Mouse (Mus musculus) heart, embryonic 16.5 days (tissue): ENCODE measurements around the gene Adh7. TPM values are rescaled to one million over a fixed set of nuclear protein-coding genes. Genes with fewer than 3 reads are reported as not detected.

Source experiments
- ATAC-seq: fragments of 200-750 bp; cut with Nextera tagmentation; replicated peaks from 2 replicates; pipeline ENCODE4 v1.8.0; 2017; ENCODE audit warnings: moderate number of reproducible peaks; ENCODE audit not compliant: insufficient read depth, low FRiP score; ENCODE audit errors: extremely low read depth
- H3K27ac ChIP-seq: fragments of 300-500 bp; sonication (generic); 2 replicates; pipeline ENCODE4 v1.5.1; 2014; ENCODE audit warnings: mild to moderate bottlenecking, low read length, control low read depth, moderate library complexity
- H3K27me3 ChIP-seq: fragments of 300-500 bp; sonication (generic); 2 replicates; pipeline ENCODE4 v1.6.1; 2014; ENCODE audit warnings: low read length, mixed read lengths; ENCODE audit not compliant: control insufficient read depth, insufficient read depth
- H3K36me3 ChIP-seq: fragments of 300-500 bp; sonication (generic); 2 replicates; pipeline ENCODE4 v1.6.1; 2014; ENCODE audit not compliant: control insufficient read depth, insufficient read depth
- H3K4me1 ChIP-seq: fragments of 300-500 bp; sonication (generic); 2 replicates; pipeline ENCODE4 v1.6.1; 2014; ENCODE audit warnings: low read length, mixed read lengths; ENCODE audit not compliant: control insufficient read depth, insufficient read depth
- H3K4me2 ChIP-seq: fragments of 300-500 bp; sonication (generic); 2 replicates; pipeline ENCODE4 v1.6.1; 2014; ENCODE audit warnings: low read depth, mild to moderate bottlenecking, control low read depth, low read length
- H3K4me3 ChIP-seq: fragments of 300-500 bp; sonication (generic); 2 replicates; pipeline ENCODE4 v1.5.1; 2014; ENCODE audit warnings: mild to moderate bottlenecking, control low read depth, low read length
- H3K9ac ChIP-seq: fragments of 300-500 bp; sonication (generic); 2 replicates; pipeline ENCODE4 v1.6.1; 2014; ENCODE audit warnings: low read length, control low read depth
- H3K9me3 ChIP-seq: fragments of 300-500 bp; sonication (generic); replicated peaks from 2 replicates; pipeline ENCODE4 v1.6.1; 2016; ENCODE audit warnings: low read length; ENCODE audit not compliant: control insufficient read depth
- WGBS: fragments of 180-500 bp; shearing (Covaris S2); extraction: QIAGEN DNeasy Blood & Tissue Kit; methylation state at CpG from one replicate; pipeline ENCODE4 v1.1.7; 2014; 5-methylcytosine and 5-hydroxymethylcytosine counted together
- polyA plus RNA-seq: library from polyadenylated mRNA; unstranded; fragments of >200 nt; fragmentation: Nextera tagmentation; extraction: Ambion mirVana; gene quantifications from 2 replicates; pipeline ENCODE4 v1.2.1, GENCODE M21; 2015

The Adh7 gene
- polyA plus RNA-seq, 1 experiment from 2014 or later, result 0.30 TPM

DNA sequence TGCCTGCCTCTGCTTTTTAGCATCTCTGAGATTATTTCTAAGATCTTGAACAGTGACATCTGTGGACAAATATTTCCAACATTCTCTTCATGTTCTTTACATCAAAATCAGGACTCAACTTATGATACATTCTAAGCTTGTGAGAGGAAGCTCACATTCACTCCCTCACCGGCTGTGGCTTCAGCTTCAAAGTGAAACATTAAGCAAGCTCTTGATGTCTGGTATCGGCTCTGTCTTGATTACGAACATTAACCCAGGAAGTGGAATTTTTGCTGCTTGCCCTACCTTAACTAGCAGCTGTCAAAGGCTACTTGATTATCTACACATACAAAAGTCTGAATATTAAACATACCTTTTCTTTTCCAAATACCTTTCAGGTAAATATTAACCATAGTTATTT lies 57.5 kb downstream of the Adh7 start:
- Histone ChIP-seq H3K9ac (no peak overlapping the region), H3K4me1 (no peaks in the 10 kb centered on the region), H3K36me3 (no peaks in the 10 kb centered on the region), H3K27me3 (no peaks in the 10 kb centered on the region), H3K27ac (no peak overlapping the region), H3K4me2 (no peak overlapping the region), H3K4me3 (no peak overlapping the region), H3K9me3 (no peaks in the 10 kb centered on the region)
- WGBS, result 61% methylated on average over 3 of the region's 3 CpGs
- no peak for ATAC-seq

DNA sequence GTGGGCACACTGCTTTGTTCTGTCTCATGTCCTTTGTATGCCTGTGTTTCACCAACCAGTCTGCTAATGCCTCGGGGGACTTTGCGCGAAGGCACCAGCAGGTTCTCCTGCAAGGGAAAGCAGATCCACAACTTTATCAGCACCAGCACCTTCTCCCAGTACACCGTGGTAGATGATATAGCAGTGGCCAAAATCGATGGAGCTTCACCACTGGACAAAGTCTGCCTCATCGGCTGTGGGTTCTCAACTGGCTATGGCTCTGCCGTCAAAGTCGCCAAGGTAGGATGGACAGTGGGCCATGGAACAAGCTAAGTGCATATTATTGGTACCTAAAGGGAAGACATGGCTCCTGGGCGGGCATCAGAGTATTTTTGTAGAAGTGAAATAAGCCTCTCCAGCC lies 65.0 kb downstream of the Adh7 start:
- H3K36me3 ChIP-seq, result no peaks in the 10 kb centered on the region

More for the DNA sequence above, 65.0 kb downstream of the Adh7 start:
- Histone ChIP-seq H3K9me3 (no peaks in the 10 kb centered on the region), H3K4me3 (no peak overlapping the region), H3K4me2 (no peak overlapping the region), H3K9ac (no peak overlapping the region), H3K27ac (no peak overlapping the region), H3K27me3 (no peaks in the 10 kb centered on the region), H3K4me1 (no peaks in the 10 kb centered on the region)
- ATAC-seq, result no peak
- WGBS, result 91% methylated on average over 9 of the region's 9 CpGs

Other genes starting within 250 kb of the Adh7 start
- 17.3 and 22.8 TPM in 2 replicates for gene Dapp1, start 236.2 kb upstream of the Adh7 start, polyA plus RNA-seq
- 18.7 and 19.1 TPM in 2 replicates for gene 1110002E22Rik, start 152.7 kb upstream of the Adh7 start, polyA plus RNA-seq
- gene Gm5105, start 150.4 kb upstream of the Adh7 start, polyA plus RNA-seq, result 0.36 and 0.45 TPM in 2 replicates
- 5.2 and 7.0 TPM in 2 replicates for gene Trmt10a, start 74.3 kb upstream of the Adh7 start, polyA plus RNA-seq
- 6.5 and 7.9 TPM in 2 replicates for gene Mttp, start 72.8 kb upstream of the Adh7 start, polyA plus RNA-seq
- gene 4930579F01Rik, start 23.9 kb upstream of the Adh7 start, polyA plus RNA-seq, result not detected in 2 replicates
- gene Adh1, start 43.2 kb downstream of the Adh7 start, polyA plus RNA-seq, result 14.0 and 91.8 TPM in 2 replicates
- not detected in 2 replicates for gene Adh6a, start 95.5 kb downstream of the Adh7 start, polyA plus RNA-seq
- 1.7 and 3.6 TPM in 2 replicates for gene Adh6b, start 124.0 kb downstream of the Adh7 start, polyA plus RNA-seq
- gene Adh4, start 197.7 kb downstream of the Adh7 start, polyA plus RNA-seq, result not detected in 2 replicates
- 172 and 191 TPM in 2 replicates for gene Adh5, start 225.3 kb downstream of the Adh7 start, polyA plus RNA-seq